Mouse (Mus musculus) liver, embryonic 12.5 days (tissue): ENCODE data around the gene Lgi4. TPM values are rescaled to one million over a fixed set of nuclear protein-coding genes. Genes with fewer than 3 reads are reported as not detected.

Source experiments
- ATAC-seq: fragments of 200-750 bp; cut with Nextera tagmentation; 2 replicates; pipeline ENCODE4 v1.8.0; 2017; ENCODE audit warnings: moderate number of reproducible peaks, mild to moderate bottlenecking, moderate library complexity
- H3K27ac ChIP-seq: fragments of 300-500 bp; sonication (generic); 2 replicates; pipeline ENCODE4 v1.5.1; 2016; ENCODE audit warnings: mild to moderate bottlenecking
- H3K27me3 ChIP-seq: fragments of 300-500 bp; sonication (generic); replicated peaks from 2 replicates; pipeline ENCODE4 v1.6.1; 2016; ENCODE audit warnings: mild to moderate bottlenecking, moderate library complexity
- H3K36me3 ChIP-seq: fragments of 300-500 bp; sonication (generic); 2 replicates; pipeline ENCODE4 v1.6.1; 2016; ENCODE audit warnings: mild to moderate bottlenecking, moderate library complexity
- H3K4me1 ChIP-seq: fragments of 300-500 bp; sonication (generic); 2 replicates; pipeline ENCODE4 v1.6.1; 2016
- H3K4me2 ChIP-seq: fragments of 300-500 bp; sonication (generic); 2 replicates; pipeline ENCODE4 v1.6.1; 2016; ENCODE audit warnings: mild to moderate bottlenecking, moderate library complexity
- H3K4me3 ChIP-seq: fragments of 300-500 bp; sonication (generic); 2 replicates; pipeline ENCODE4 v1.5.1; 2016; ENCODE audit warnings: mild to moderate bottlenecking, moderate library complexity
- H3K9ac ChIP-seq: fragments of 300-500 bp; sonication (generic); 2 replicates; pipeline ENCODE4 v1.6.1; 2016; ENCODE audit warnings: mild to moderate bottlenecking, moderate library complexity
- H3K9me3 ChIP-seq: fragments of 300-500 bp; sonication (generic); replicated peaks from 2 replicates; pipeline ENCODE4 v1.6.1; 2016; ENCODE audit warnings: mild to moderate bottlenecking, moderate library complexity
- WGBS: fragments of 180-500 bp; shearing (Covaris S2); methylation state at CpG from one replicate; pipeline ENCODE4 v1.1.7; 2016; ENCODE audit not compliant: insufficient replicate concordance; 5-methylcytosine and 5-hydroxymethylcytosine counted together
- polyA plus RNA-seq: library from polyadenylated mRNA; unstranded; fragments of >200 nt; fragmentation: Nextera tagmentation; extraction: Ambion mirVana; gene quantifications from 2 replicates; pipeline ENCODE4 v1.2.1, GENCODE M21; 2016

The Lgi4 gene
- polyA plus RNA-seq, 1 experiment from 2014 or later = 0.06 TPM

DNA sequence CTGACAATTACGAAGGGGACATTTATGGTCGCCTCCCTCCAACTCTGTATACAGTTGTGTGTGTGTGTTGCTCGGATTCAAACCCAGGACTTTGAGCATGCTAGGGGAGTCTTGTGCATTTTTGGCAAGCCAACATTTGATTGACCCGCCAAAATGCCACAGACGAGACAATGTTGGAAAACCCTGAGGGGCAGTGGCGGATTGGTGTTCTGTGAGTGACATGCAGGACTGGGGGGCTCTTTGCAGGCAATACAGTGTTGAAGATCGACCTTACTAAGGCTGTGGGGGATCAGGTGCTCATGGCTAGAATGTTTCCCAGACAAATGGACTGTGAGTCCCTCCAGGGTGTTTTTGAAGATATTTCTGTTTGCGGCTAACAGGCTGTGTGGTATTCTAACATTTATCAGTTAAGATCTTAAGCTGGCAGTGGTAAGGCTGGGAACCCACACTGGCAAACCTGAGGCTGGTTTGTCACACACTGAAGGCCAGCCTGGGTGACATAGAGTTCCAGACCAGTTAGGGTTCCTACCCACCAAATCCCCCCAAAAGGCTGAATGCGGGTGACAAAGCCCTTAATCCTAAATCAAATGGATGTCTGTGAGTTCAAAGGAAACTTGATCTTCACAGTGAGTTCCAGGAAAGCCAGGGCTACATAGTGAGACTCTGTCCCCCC is 37.9 kb downstream of the Lgi4 start:
- Histone ChIP-seq H3K4me2 (no peak overlapping the region), H3K9me3 (no peaks in the 10 kb centered on the region), H3K4me1 (0 out of 2 replicates have a peak, but pooled peaks cover 6% of the 10 kb centered on the region), H3K27ac (no peak overlapping the region), H3K9ac (no peak overlapping the region), H3K4me3 (no peak overlapping the region), H3K27me3 (peaks cover 9% of the 10 kb centered on the region; the same call in 1 of the 2 replicates), H3K36me3 (no peaks in the 10 kb centered on the region)
- ATAC-seq = no peak
- WGBS = 61% methylated on average over 9 of the region's 9 CpGs

DNA sequence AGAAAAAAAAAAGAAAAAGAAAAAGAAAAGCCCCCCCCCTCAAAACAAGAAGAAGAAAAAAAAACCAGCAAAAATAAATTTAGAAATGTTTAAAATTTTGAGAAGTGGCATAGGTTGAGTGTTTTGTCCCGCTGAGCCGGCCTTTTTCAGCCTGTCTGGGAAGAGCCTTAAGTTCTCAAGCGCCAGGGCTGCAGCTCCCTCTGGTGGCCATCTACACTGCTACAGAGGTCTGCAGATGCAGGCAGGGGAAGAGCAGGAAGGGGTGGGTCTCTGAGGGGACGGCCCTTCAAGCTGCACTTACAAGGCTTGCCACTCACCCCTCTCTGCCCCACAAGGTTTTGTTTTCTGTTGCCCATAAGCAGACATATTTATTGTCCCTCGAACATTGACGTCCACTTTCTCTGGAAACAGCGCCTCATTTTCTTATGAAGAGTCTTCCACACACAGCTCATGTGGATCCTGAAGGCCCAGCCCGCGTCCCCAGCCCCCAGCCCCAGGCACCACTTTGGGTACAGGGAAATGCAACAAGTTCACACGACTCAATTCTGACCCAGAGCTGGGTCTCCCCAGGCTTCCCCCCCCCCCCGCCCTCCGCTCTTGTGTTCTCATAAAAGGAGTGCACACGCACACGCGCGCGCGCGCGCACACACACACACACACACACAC is 38.6 kb downstream of the Lgi4 start:
- H3K9me3 ChIP-seq = no peaks in the 10 kb centered on the region
- peaks cover 13% of the 10 kb centered on the region; the same call in 1 of the 2 replicates for H3K27me3 ChIP-seq
- H3K27ac ChIP-seq = no peak overlapping the region
- H3K9ac ChIP-seq = no peak overlapping the region
- no peaks in the 10 kb centered on the region for H3K36me3 ChIP-seq
- ATAC-seq = peak; percentile 79
- 12% methylated on average over 11 of the region's 20 CpGs for WGBS
- H3K4me3 ChIP-seq = peak overlapping the region; percentile 25
- peak overlapping the region; percentile 54 for H3K4me2 ChIP-seq
- 0 out of 2 replicates have a peak, but pooled peaks cover 6% of the 10 kb centered on the region for H3K4me1 ChIP-seq

DNA sequence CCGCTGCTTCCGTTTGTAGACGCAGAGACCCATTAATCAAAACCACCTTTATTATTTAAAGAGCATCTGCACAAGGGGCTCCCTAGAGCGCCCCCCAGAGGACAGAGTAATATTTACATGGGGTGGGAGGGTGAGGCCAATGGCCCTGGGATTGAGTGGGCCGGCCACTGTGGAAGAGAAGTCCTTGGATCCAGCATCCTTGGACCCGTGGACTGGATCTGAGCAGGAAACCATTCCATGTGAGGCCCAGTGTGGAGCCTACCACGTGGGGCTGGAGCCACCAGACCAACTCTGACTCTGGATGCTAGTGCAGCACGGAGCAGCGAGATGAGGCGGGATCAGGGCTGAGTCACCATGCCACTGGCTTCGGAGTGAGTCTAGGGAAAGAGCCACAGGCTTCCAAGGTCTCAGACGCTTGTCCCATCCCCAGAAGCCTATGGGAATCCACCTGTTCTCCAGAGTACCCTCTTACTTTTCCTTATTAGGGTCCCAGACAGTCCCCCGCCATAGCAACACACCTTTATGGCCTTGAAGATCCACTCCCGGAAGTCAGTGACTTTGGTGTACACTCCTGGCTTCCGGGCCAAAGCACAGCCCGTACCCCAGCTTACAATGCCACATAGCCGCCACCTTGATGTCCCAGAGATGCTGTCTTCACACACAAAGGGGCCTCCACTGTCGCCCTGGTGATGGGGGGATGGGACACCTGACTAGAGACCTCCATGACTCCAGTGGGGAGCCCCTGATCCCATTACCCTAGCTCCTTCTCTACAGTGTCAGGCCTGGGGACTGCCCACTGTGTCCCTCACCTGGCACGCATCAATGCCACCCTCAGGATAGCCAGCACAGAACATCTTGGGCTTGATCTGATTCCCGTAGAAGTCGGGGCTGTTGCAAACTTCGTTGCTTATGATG is 39.8 kb downstream of the Lgi4 start:
- Histone ChIP-seq H3K27me3 (peaks cover 15% of the 10 kb centered on the region; the same call in 1 of the 2 replicates), H3K4me3 (no peak overlapping the region), H3K9ac (no peak overlapping the region), H3K4me2 (0 out of 2 replicates have a peak overlapping the region, but pooled peaks have one; percentile 54), H3K9me3 (no peaks in the 10 kb centered on the region), H3K4me1 (0 out of 2 replicates have a peak, but pooled peaks cover 6% of the 10 kb centered on the region), H3K27ac (no peak overlapping the region), H3K36me3 (no peaks in the 10 kb centered on the region)
- ATAC-seq = no peak; the same call in 1 of the 2 replicates
- WGBS = 65% methylated on average over 22 of the region's 22 CpGs

DNA sequence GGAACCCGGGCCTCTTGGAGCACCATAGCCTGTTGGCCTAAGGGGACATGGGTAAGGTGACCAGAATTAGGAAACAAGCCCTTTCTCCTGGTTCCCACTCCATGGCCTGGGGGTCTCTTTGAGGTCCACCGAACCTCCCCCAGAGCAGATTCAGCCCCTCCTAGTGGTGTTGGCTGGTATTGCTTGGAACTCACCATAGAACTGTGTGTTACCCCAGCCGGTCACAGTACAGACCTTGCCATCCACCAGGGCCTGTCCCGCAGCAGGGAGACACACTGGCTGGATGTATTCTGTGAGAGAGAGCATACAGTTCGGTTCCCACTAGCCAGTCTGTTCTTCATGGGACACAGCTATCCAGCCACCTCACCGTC is 40.5 kb downstream of the Lgi4 start:
- Histone ChIP-seq H3K4me3 (no peak overlapping the region), H3K4me1 (0 out of 2 replicates have a peak, but pooled peaks cover 6% of the 10 kb centered on the region), H3K4me2 (no peak overlapping the region), H3K27ac (no peak overlapping the region), H3K9ac (no peak overlapping the region), H3K9me3 (no peaks in the 10 kb centered on the region), H3K27me3 (peaks cover 19% of the 10 kb centered on the region; the same call in 1 of the 2 replicates), H3K36me3 (no peaks in the 10 kb centered on the region)
- 70% methylated on average over 6 of the region's 6 CpGs for WGBS
- ATAC-seq = no peak

DNA sequence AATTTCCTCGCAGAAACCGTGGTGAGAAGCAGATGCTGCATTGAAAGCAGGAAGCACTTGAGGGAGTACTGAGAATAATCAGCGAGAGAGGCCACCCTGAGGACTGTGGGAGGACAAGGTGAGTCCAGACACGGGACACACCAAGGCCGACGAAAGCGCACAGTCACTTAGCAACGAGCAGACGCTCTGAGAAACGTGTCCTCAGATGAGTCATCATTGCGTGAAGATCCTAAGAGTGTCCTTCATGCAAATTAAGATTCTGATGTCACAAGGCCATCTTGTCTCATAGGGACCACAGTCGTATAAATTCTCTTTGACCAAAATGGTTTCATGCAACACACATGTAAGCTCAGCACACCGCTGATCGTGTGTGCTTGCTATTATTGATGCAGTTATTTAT is 41.6 kb downstream of the Lgi4 start:
- H3K4me2 ChIP-seq = no peak overlapping the region
- H3K9ac ChIP-seq = no peak overlapping the region
- WGBS = 59% methylated on average over 14 of the region's 14 CpGs
- 0 out of 2 replicates have a peak, but pooled peaks cover 6% of the 10 kb centered on the region for H3K4me1 ChIP-seq
- H3K27ac ChIP-seq = no peak overlapping the region
- no peaks in the 10 kb centered on the region for H3K9me3 ChIP-seq
- no peak overlapping the region for H3K4me3 ChIP-seq
- ATAC-seq = no peak
- no peaks in the 10 kb centered on the region for H3K36me3 ChIP-seq
- peaks cover 20% of the 10 kb centered on the region; the same call in 1 of the 2 replicates for H3K27me3 ChIP-seq

GRCm38 (mm10) chr7:31105061-31105768 is 46.1 kb downstream of the Lgi4 start:
- Histone ChIP-seq H3K27ac (no peak overlapping the region), H3K27me3 (peaks cover 20% of the 10 kb centered on the region; the same call in 1 of the 2 replicates), H3K4me1 (no peaks in the 10 kb centered on the region), H3K9me3 (no peaks in the 10 kb centered on the region), H3K9ac (no peak overlapping the region), H3K4me2 (no peak overlapping the region), H3K36me3 (no peaks in the 10 kb centered on the region), H3K4me3 (no peak overlapping the region)
- WGBS = 37% methylated on average over 15 of the region's 15 CpGs
- ATAC-seq = no peak

GRCm38 (mm10) chr7:31106166-31106565 is 47.0 kb downstream of the Lgi4 start:
- Histone ChIP-seq H3K4me1 (peaks cover 4% of the 10 kb centered on the region), H3K9me3 (no peaks in the 10 kb centered on the region), H3K4me2 (no peak overlapping the region), H3K27me3 (peaks cover 20% of the 10 kb centered on the region; the same call in 1 of the 2 replicates), H3K9ac (no peak overlapping the region), H3K4me3 (no peak overlapping the region), H3K27ac (no peak overlapping the region), H3K36me3 (no peaks in the 10 kb centered on the region)
- WGBS = 53% methylated on average over 3 of the region's 3 CpGs
- no peak for ATAC-seq

DNA sequence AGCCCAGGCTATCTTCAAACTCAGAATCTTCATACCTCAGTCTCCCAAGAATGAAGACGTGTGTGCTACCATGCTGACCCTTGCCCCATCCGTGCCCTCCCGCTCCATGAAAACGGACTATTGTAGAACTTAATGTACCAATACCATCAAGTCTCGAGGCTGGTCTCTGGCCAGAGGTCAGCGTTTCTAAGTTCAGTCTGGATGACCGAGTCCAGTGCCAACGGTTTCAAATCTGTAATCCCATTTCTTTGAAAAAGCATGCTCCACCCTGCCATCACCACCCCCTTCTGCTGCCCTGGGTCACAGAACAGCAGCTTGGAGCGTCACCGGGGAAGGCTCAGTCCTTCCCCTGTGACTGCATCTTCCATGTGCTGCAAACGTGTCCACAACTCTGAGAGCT is 48.6 kb downstream of the Lgi4 start:
- H3K27ac ChIP-seq = no peak overlapping the region
- WGBS = 72% methylated on average over 11 of the region's 11 CpGs
- H3K4me3 ChIP-seq = no peak overlapping the region
- H3K9me3 ChIP-seq = no peaks in the 10 kb centered on the region
- no peaks in the 10 kb centered on the region for H3K36me3 ChIP-seq
- H3K4me2 ChIP-seq = no peak overlapping the region
- no peak for ATAC-seq
- H3K27me3 ChIP-seq = peaks cover 16% of the 10 kb centered on the region; the same call in 1 of the 2 replicates
- H3K4me1 ChIP-seq = peaks cover 18% of the 10 kb centered on the region
- no peak overlapping the region for H3K9ac ChIP-seq

GRCm38 (mm10) chr7:31109091-31109490 is 49.9 kb downstream of the Lgi4 start:
- no peak for ATAC-seq
- no peaks in the 10 kb centered on the region for H3K36me3 ChIP-seq
- H3K4me2 ChIP-seq = no peak overlapping the region
- 51% methylated on average over 7 of the region's 7 CpGs for WGBS
- H3K9me3 ChIP-seq = no peaks in the 10 kb centered on the region
- H3K4me1 ChIP-seq = peaks cover 22% of the 10 kb centered on the region
- H3K9ac ChIP-seq = no peak overlapping the region
- H3K27ac ChIP-seq = no peak overlapping the region
- H3K27me3 ChIP-seq = peaks cover 6% of the 10 kb centered on the region; the same call in 1 of the 2 replicates
- no peak overlapping the region for H3K4me3 ChIP-seq

GRCm38 (mm10) chr7:31109796-31110195 is 50.7 kb downstream of the Lgi4 start:
- no peak for ATAC-seq
- Histone ChIP-seq H3K4me3 (no peak overlapping the region), H3K9me3 (no peaks in the 10 kb centered on the region), H3K27me3 (no peaks in the 10 kb centered on the region), H3K9ac (no peak overlapping the region), H3K36me3 (no peaks in the 10 kb centered on the region), H3K27ac (no peak overlapping the region), H3K4me2 (no peak overlapping the region), H3K4me1 (peaks cover 24% of the 10 kb centered on the region)
- 66% methylated on average over 5 of the region's 5 CpGs for WGBS

DNA sequence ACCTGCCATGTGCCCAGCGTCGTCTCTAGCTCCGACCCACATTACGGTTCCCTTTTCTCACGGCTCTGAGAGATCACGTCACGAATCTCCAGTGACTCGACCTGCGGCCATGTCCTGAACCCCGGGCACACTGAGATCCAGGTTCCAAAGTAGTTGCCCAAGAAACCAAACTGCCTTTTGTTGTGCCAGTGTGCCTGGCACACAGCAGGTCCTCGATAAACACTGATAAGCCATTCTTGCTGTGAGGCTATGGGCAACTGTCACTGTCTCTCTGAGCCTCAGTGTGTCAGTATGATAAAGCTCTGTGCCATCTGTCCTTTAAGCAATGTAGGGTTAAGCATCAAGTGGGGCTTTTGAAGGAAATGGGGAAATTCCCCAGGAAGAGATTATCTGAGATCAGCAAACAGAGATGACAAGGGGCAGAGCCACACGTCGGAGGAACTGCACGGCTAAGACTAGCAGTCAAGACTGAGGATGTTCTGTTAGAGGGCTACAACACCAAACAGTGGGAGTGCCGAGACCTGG is 51.8 kb downstream of the Lgi4 start:
- WGBS = 44% methylated on average over 15 of the region's 15 CpGs
- Histone ChIP-seq H3K27me3 (no peaks in the 10 kb centered on the region), H3K4me2 (no peak overlapping the region), H3K9ac (no peak overlapping the region), H3K9me3 (no peaks in the 10 kb centered on the region), H3K4me3 (no peak overlapping the region), H3K36me3 (no peaks in the 10 kb centered on the region), H3K27ac (no peak overlapping the region), H3K4me1 (peaks cover 35% of the 10 kb centered on the region)
- ATAC-seq = no peak
